8 mouse cellular contexts compared by ENCODE assay signal in the genomic region with DNA sequence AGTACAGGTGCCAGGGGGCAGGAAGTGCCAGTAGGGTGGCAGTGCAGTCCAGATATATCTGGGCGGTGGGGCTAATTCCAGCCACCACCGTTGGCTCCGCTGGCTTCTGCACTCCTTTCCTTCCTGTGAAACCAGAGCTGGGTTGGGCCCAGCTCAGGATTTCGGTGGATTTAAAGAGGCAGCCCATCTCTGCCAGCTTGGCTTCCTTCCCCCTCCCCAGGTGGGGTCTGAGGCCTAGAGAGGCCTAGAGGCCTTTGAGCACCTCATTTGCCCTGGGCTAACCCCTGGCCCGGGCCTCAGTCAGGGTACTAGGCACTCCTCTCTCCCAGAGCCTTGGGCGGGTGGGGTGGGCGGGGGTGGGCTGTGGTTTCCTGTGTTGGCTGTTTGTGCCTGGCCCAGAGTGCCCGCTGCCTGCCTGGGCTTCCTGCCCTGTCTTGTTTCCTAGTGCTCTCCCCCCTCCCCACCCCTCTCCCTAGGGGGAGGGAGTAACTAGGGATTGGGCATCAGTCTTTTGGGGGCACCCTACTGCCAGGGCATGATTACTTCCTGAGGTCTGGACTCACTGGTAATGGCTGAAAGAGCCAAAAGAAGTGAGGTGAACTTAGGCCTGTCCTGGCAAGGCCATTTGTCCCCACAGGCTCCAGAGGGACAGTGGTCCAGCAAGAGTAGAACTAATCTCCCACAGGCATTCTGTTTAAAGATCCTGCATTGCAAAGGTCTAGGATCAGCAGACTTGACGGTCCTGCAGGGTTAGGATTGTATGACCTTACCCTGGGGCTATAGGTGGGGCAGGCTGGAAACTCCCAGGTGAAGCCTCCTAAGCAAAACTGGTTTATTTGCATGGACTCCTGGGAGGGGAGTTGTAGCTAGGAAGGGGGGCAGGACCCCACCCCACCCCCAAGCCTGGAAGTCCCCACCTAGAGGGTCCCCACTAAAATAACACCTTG. TPM values are rescaled to one million over a fixed set of nuclear protein-coding genes. Genes with fewer than 3 reads are reported as not detected.
DNase-seq lines count a peak whose midpoint lies in the region; ATAC-seq and TF ChIP-seq lines count a peak whose summit lies in the region.

No protein-coding gene starts in this region.

- H3K27ac ChIP-seq in hindbrain, embryonic 10.5 days, result peak overlapping the region; percentile 80
- H3K27ac ChIP-seq in hindbrain, embryonic 11.5 days (ENCODE audit: low read depth, low read length), result no peak overlapping the region
- H3K27ac ChIP-seq in CH12.LX (ENCODE audit: insufficient read depth, low read depth), result peak overlapping the region; percentile 64
- peak overlapping the region; percentile 11; the same call in 1 of the 2 replicates for H3K27ac ChIP-seq in liver, embryonic 11.5 days (ENCODE audit: low read depth, low read length)

- no peaks in the 10 kb centered on the region for H3K9me3 ChIP-seq in hindbrain, embryonic 10.5 days
- no peaks in the 10 kb centered on the region for H3K9me3 ChIP-seq in hindbrain, embryonic 11.5 days (ENCODE audit: control insufficient read depth, low read length)
- no peaks in the 10 kb centered on the region for H3K9me3 ChIP-seq in CH12.LX (replicated peaks; ENCODE audit: low read length)
- no peaks in the 10 kb centered on the region for H3K9me3 ChIP-seq in liver, embryonic 11.5 days (ENCODE audit: control insufficient read depth, low read length)

- WGBS in hindbrain, embryonic 10.5 days, result 47% methylated on average over 9 of the region's 9 CpGs
- 48% methylated on average over 8 of the region's 9 CpGs for WGBS in hindbrain, embryonic 11.5 days
- WGBS in liver, embryonic 11.5 days, result 26% methylated on average over 9 of the region's 9 CpGs

- H3K4me2 ChIP-seq in hindbrain, embryonic 11.5 days (replicated peaks; ENCODE audit: low read depth, low read length), result no peak overlapping the region
- peak overlapping the region; percentile 63 for H3K4me2 ChIP-seq in CH12.LX (ENCODE audit: insufficient read depth, low read depth, poor library complexity, severe bottlenecking)
- peak overlapping the region; percentile 8 for H3K4me2 ChIP-seq in liver, embryonic 11.5 days

- no peaks in the 10 kb centered on the region for H3K79me2 ChIP-seq in CH12.LX (replicated peaks; ENCODE audit: control insufficient read depth, extremely low read depth, insufficient read depth, poor library complexity, severe bottlenecking)

- no peak overlapping the region for H3K9ac ChIP-seq in hindbrain, embryonic 11.5 days (ENCODE audit: low read depth, low read length)
- peak overlapping the region; percentile 28 for H3K9ac ChIP-seq in CH12.LX (ENCODE audit: insufficient read depth, low read depth)
- no peak overlapping the region for H3K9ac ChIP-seq in liver, embryonic 11.5 days (ENCODE audit: low read depth, low read length)

- TF ChIP-seq EP300 in CH12.LX (IDR thresholded peaks at IDR 0.05; ENCODE audit: low read length), result no peak

- 0 out of 2 replicates have a peak overlapping the region, but pooled peaks have one; percentile 30 for H3K4me3 ChIP-seq in hindbrain, embryonic 10.5 days
- no peak overlapping the region for H3K4me3 ChIP-seq in hindbrain, embryonic 11.5 days (ENCODE audit: low read depth, low read length)
- peak overlapping the region in 1 of 3 experiments; percentile 22 for H3K4me3 ChIP-seq in CH12.LX (replicated peaks in 1 of 3; ENCODE audit: low read depth in 2 of 3, low read length in 2 of 3, poor library complexity in 1 of 3)
- H3K4me3 ChIP-seq in liver, embryonic 11.5 days (ENCODE audit: low read depth, low read length), result no peak overlapping the region

- TF ChIP-seq POLR2A in CH12.LX (IDR thresholded peaks at IDR 0.05; ENCODE audit: low read depth, low read length), result no peak

- peaks cover 21% of the 10 kb centered on the region; the same call in 1 of the 2 replicates for H3K27me3 ChIP-seq in hindbrain, embryonic 10.5 days (ENCODE audit: insufficient read depth, poor library complexity, severe bottlenecking)
- no peaks in the 10 kb centered on the region; the same call in 1 of the 2 replicates for H3K27me3 ChIP-seq in hindbrain, embryonic 11.5 days (ENCODE audit: control insufficient read depth, insufficient read depth, low read length)
- H3K27me3 ChIP-seq in CH12.LX (replicated peaks), result no peaks in the 10 kb centered on the region
- peaks cover 10% of the 10 kb centered on the region; the same call in 1 of the 2 replicates for H3K27me3 ChIP-seq in liver, embryonic 11.5 days (replicated peaks; ENCODE audit: control insufficient read depth, insufficient read depth, low read length)

- no peak for ATAC-seq in hindbrain, embryonic 11.5 days (ENCODE audit: low FRiP score)
- ATAC-seq in liver, embryonic 11.5 days (replicated peaks; ENCODE audit: low FRiP score), result no peak
- no peak for ATAC-seq in monocyte, adult 5-6 weeks (replicated peaks; ENCODE audit: insufficient number of reproducible peaks, low FRiP score, low TSS enrichment, poor library complexity, severe bottlenecking)

- H3K4me1 ChIP-seq in hindbrain, embryonic 10.5 days (replicated peaks), result peaks cover 96% of the 10 kb centered on the region
- peaks cover 42% of the 10 kb centered on the region for H3K4me1 ChIP-seq in hindbrain, embryonic 11.5 days (replicated peaks; ENCODE audit: control insufficient read depth, insufficient read depth, low read length)
- peaks cover 69 to 98% of the 10 kb centered on the region in 2 experiments for H3K4me1 ChIP-seq in CH12.LX (ENCODE audit: control insufficient read depth in 1 of 2, insufficient read depth in 2 of 2)
- peaks cover 74% of the 10 kb centered on the region for H3K4me1 ChIP-seq in liver, embryonic 11.5 days (replicated peaks; ENCODE audit: control insufficient read depth, insufficient read depth, low read length)

- DNase-seq in hindbrain, embryonic 10.5 days (ENCODE audit: low spot score), result no peak
- no peak for DNase-seq in hindbrain, embryonic 11.5 days (ENCODE audit: low spot score)
- no peak for DNase-seq in CH12.LX (ENCODE audit: extremely low read depth)
- DNase-seq in cerebellum, postnatal 36 days, result peak; percentile 15 to 28
- peak; percentile 49 for DNase-seq in heart, postnatal 4 days
- no peak for DNase-seq in liver, embryonic 11.5 days (ENCODE audit: low spot score)
- peak; percentile 45 for DNase-seq in testis, postnatal 10 days (ENCODE audit: low spot score)

- 0 out of 2 replicates have a peak, but pooled peaks cover 2% of the 10 kb centered on the region for H3K36me3 ChIP-seq in hindbrain, embryonic 10.5 days
- H3K36me3 ChIP-seq in hindbrain, embryonic 11.5 days (ENCODE audit: control insufficient read depth, insufficient read depth, low read length), result no peaks in the 10 kb centered on the region
- peaks cover 0 to 15% of the 10 kb centered on the region in 2 experiments for H3K36me3 ChIP-seq in CH12.LX (replicated peaks in 1 of 2; ENCODE audit: control insufficient read depth in 1 of 2, insufficient read depth in 1 of 2, low read length in 1 of 2)
- no peaks in the 10 kb centered on the region for H3K36me3 ChIP-seq in liver, embryonic 11.5 days (ENCODE audit: control insufficient read depth, insufficient read depth, low read length)

- dilution Hi-C loops in CH12.LX (cut with MboI; ENCODE audit: extremely low pct_ligation_motif_present, extremely low pct_unique_long_range_greater_than_20kb, low sequenced_read_pairs), result no loop called here

- TF ChIP-seq RAD21 in CH12.LX (IDR thresholded peaks at IDR 0.05; ENCODE audit: low read depth, low read length), result no peak

- no peak for TF ChIP-seq CTCF in CH12.LX (conservative IDR thresholded peaks at IDR 0.05 in 1 of 2, IDR thresholded peaks at IDR 0.05 in 1 of 2; ENCODE audit: low read depth in 2 of 2, low read length in 2 of 2)

- in situ Hi-C loops in CH12.LX (cut with MboI; ENCODE audit: low pct_ligation_motif_present, low pct_unique_long_range_greater_than_20kb, low sequenced_read_pairs), result loop anchor here (5.0 kb wide), 1 partner anchor 33 kb away; no protein-coding TSS in a partner anchor

TF ChIP-seq in CH12.LX, 34 proteins besides CTCF, POLR2A, EP300 and RAD21:
- no peak for TF ChIP-seq KAT2A (IDR thresholded peaks at IDR 0.05; ENCODE audit: insufficient replicate concordance, low read length)
- TF ChIP-seq IRF4 (IDR thresholded peaks at IDR 0.05; ENCODE audit: low read depth, low read length), result 0 out of 2 replicates have a peak, but pooled peaks have one; percentile 30
TF ChIP-seq in CH12.LX: peak in this region for 1.

RNA-seq across cellular contexts. Expression of a gene that starts 12.5 kb away (rescaled TPM):
- 4.6 and 7.3 TPM in 2 replicates for polyA plus RNA-seq in hindbrain, embryonic 10.5 days (2016; fragmentation: Nextera tagmentation; extraction: Ambion mirVana)
- polyA plus RNA-seq in hindbrain, embryonic 11.5 days (2014; fragmentation: Nextera tagmentation; extraction: Ambion mirVana), result 8.6 and 10.1 TPM in 2 replicates
- total RNA-seq in CH12.LX (2012; rRNA removed) (0.88 and 1.6 TPM in 2 replicates), CH12.LX (2014; rRNA removed) (0.08 and 0.67 TPM in 2 replicates)
- polyA plus RNA-seq in CH12.LX (2012; ENCODE audit: insufficient read length, low read depth), result 6.2 and 7.5 TPM in 2 replicates
- total RNA-seq in heart, postnatal 4 days (2021), result 10 to 100 TPM; 56.8 to 64.0 TPM
- polyA plus RNA-seq in liver, embryonic 11.5 days (2014; fragmentation: Nextera tagmentation; extraction: Ambion mirVana), result 4.1 and 5.0 TPM in 2 replicates
- total RNA-seq in monocyte, adult 5-6 weeks (2017), result 2.8 to 14.1 TPM (median 2.8 TPM) in 3 replicates

RNA-seq across cellular contexts. Expression of a gene that starts 40.4 kb away (rescaled TPM):
- 0.14 TPM in 1 of 2 replicates, not detected in the other for polyA plus RNA-seq in hindbrain, embryonic 10.5 days (2016; fragmentation: Nextera tagmentation; extraction: Ambion mirVana)
- polyA plus RNA-seq in hindbrain, embryonic 11.5 days (2014; fragmentation: Nextera tagmentation; extraction: Ambion mirVana), result 0.83 TPM in 1 of 2 replicates, not detected in the other
- total RNA-seq in CH12.LX (2012; rRNA removed), result not detected in 2 replicates
- not detected in 2 replicates for total RNA-seq in CH12.LX (2014; rRNA removed)
- polyA plus RNA-seq in CH12.LX (2012; ENCODE audit: insufficient read length, low read depth), result not detected in 2 replicates
- not detected for total RNA-seq in heart, postnatal 4 days (2021)
- polyA plus RNA-seq in liver, embryonic 11.5 days (2014; fragmentation: Nextera tagmentation; extraction: Ambion mirVana), result not detected in 2 replicates
- not detected in 3 replicates for total RNA-seq in monocyte, adult 5-6 weeks (2017)

RNA-seq across cellular contexts. Expression of a gene that starts 54.2 kb away (rescaled TPM):
- polyA plus RNA-seq in hindbrain, embryonic 10.5 days (2016; fragmentation: Nextera tagmentation; extraction: Ambion mirVana), result not detected in 2 replicates
- not detected in 2 replicates for polyA plus RNA-seq in hindbrain, embryonic 11.5 days (2014; fragmentation: Nextera tagmentation; extraction: Ambion mirVana)
- 0.08 and 0.21 TPM in 2 replicates for total RNA-seq in CH12.LX (2012; rRNA removed)
- not detected in 2 replicates for total RNA-seq in CH12.LX (2014; rRNA removed)
- polyA plus RNA-seq in CH12.LX (2012; ENCODE audit: insufficient read length, low read depth), result 1.4 and 1.5 TPM in 2 replicates
- total RNA-seq in heart, postnatal 4 days (2021), result not detected
- not detected in 2 replicates for polyA plus RNA-seq in liver, embryonic 11.5 days (2014; fragmentation: Nextera tagmentation; extraction: Ambion mirVana)
- not detected in 3 replicates for total RNA-seq in monocyte, adult 5-6 weeks (2017)

Comparison
In these comparisons a context has a peak if more than half of its experiments do, and no peak if none do; other contexts are left out.
1. DNase-seq: peak in cerebellum, postnatal 36 days (2 of 2), heart, postnatal 4 days (single experiment) and testis, postnatal 10 days (single experiment); none in hindbrain, embryonic 10.5 days (single experiment), hindbrain, embryonic 11.5 days (single experiment), CH12.LX (single experiment) and liver, embryonic 11.5 days (single experiment).